Mouse (Mus musculus): Measurements from ENCODE around the gene Zdhhc17.

DNA sequence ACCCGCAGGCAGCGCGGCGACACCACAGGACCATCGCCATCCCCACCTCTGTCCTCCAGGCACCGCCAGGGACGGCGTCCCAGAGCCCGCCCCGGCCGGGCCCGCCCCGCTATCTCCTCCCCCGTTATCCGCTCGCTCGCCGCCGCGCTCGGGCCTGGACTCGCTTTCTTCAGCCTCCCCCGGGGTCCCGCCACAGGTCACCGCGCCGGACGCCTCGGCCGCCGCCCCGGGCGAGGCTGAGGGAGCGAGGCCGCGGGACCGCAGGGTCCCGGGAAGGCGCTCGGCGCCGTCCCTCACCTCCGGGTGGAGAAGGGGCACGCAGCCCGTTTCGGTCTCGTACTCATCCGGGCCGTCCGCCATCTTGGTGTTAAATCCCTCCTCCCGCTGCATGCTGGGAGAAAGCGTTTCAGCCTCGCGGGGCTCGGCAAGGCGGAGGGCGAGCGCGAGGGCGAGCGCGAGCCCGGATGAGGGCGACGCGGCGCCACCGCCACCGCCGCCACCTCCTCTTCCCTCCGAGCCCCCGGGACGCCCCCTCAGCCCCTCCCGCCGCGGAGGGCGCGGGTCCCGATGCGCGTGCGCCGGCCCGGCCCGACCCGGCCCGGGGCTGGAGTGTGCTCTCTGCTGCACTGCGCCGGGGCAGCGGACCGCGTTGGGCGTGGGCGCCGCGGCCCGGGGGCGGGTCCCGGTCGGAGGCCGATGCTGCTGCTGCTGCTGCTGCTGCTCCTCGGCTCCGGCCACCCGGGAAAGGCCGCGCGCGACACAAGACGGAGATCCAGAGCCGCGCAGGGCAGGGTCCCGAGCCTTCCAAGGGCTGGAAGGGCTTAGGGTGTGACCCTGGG is at the start of gene Zdhhc17:
- TF ChIP-seq POLR2A (IDR thresholded peaks at IDR 0.05; ENCODE audit: insufficient read depth, low read length) (no peak), CTCF (IDR thresholded peaks at IDR 0.05; ENCODE audit: low read depth, low read length) (no peak), EP300 (IDR thresholded peaks at IDR 0.05; ENCODE audit: insufficient read depth, low read depth, low read length) (no peak)
